Mouse (Mus musculus) heart, postnatal 0 days (tissue): ENCODE data around the gene Glb1l2. TPM values are rescaled to one million over a fixed set of nuclear protein-coding genes. Genes with fewer than 3 reads are reported as not detected.

Experiments used
- ATAC-seq: fragments of 200-750 bp; cut with Nextera tagmentation; 2 replicates; pipeline ENCODE4 v1.8.0; 2017; ENCODE audit warnings: low read depth, moderate number of reproducible peaks, moderate library complexity; ENCODE audit not compliant: insufficient read depth
- DNase-seq: peaks from one replicate; pipeline ENCODE4 v3.0.0-alpha.2; 2016; ENCODE audit warnings: low spot score
- H3K27ac ChIP-seq: fragments of 300-500 bp; sonication (generic); 2 replicates; pipeline ENCODE4 v1.5.1; 2014; ENCODE audit warnings: low read depth, mild to moderate bottlenecking
- H3K27me3 ChIP-seq: fragments of 300-500 bp; sonication (generic); 2 replicates; pipeline ENCODE4 v1.6.1; 2014; ENCODE audit warnings: low read length, mixed read lengths; ENCODE audit not compliant: control insufficient read depth, insufficient read depth
- H3K36me3 ChIP-seq: fragments of 300-500 bp; sonication (generic); replicated peaks from 2 replicates; pipeline ENCODE4 v1.6.1; 2014; ENCODE audit warnings: low read length, mixed read lengths; ENCODE audit not compliant: control insufficient read depth, insufficient read depth
- H3K4me1 ChIP-seq: fragments of 300-500 bp; sonication (generic); 2 replicates; pipeline ENCODE4 v1.6.1; 2014; ENCODE audit warnings: antibody characterized with exemption; ENCODE audit not compliant: control insufficient read depth, insufficient read depth
- H3K4me2 ChIP-seq: fragments of 300-500 bp; sonication (generic); 2 replicates; pipeline ENCODE4 v1.6.1; 2014; ENCODE audit warnings: low read depth, mild to moderate bottlenecking, low read length, moderate library complexity
- H3K4me3 ChIP-seq: fragments of 300-500 bp; sonication (generic); 2 replicates; pipeline ENCODE4 v1.5.1; 2014; ENCODE audit warnings: low read depth, low read length
- H3K9ac ChIP-seq: fragments of 300-500 bp; sonication (generic); replicated peaks from 2 replicates; pipeline ENCODE4 v1.6.1; 2014; ENCODE audit warnings: low read depth, low read length, mixed read lengths
- H3K9me3 ChIP-seq: fragments of 300-500 bp; sonication (generic); replicated peaks from 2 replicates; pipeline ENCODE4 v1.6.1; 2016; ENCODE audit warnings: low read length; ENCODE audit not compliant: control insufficient read depth
- CTCF ChIP-seq: IDR thresholded peaks from 2 replicates; pipeline ENCODE4 v1.5.1; 2016; ENCODE audit warnings: antibody characterized with exemption, control low read depth, low read depth
- EP300 ChIP-seq: IDR thresholded peaks from 2 replicates; pipeline ENCODE4 v1.6.1; 2016; ENCODE audit warnings: antibody characterized with exemption, low read depth
- WGBS: fragments of 180-500 bp; shearing (Covaris S2); extraction: QIAGEN DNeasy Blood & Tissue Kit; methylation state at CpG from one replicate; pipeline ENCODE4 v1.1.7; 2014; 5-methylcytosine and 5-hydroxymethylcytosine counted together
- polyA plus RNA-seq: library from polyadenylated mRNA; unstranded; fragments of >200 nt; fragmentation: Nextera tagmentation; extraction: Ambion mirVana; gene quantifications from 2 replicates; pipeline ENCODE4 v1.2.1, GENCODE M21; 2015
- total RNA-seq: library from RNA; depleted of rRNA; stranded (reverse); fragments of >200 nt; gene quantifications from 2 replicates; pipeline ENCODE4 v1.2.3, GENCODE M21; 2014; ENCODE audit warnings: low replicate concordance

Gene Glb1l2
- total and polyA plus RNA-seq, 2 experiments from 2014 or later: 0.23 to 0.30 TPM

DNA sequence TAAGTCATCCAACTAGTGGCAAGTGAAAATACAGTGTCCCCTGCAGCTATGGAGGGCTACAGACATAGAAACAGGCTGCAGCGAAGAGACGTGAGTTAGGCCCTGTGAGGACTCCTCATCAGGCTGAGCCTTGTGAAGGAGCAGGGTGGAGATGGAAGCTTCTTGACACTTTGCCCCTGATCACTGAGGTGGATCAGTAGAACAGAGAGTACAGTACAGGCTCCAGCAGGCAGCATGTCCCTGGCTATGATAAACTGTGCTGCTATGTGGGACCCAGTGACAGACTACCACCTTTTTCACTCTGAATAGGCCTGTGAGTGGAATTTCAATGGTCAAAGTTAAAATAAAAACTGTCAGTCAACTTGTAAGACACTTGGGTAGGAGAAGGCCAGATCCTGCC, 5.9 kb downstream of the Glb1l2 start:
- no peak overlapping the region for H3K4me2 ChIP-seq
- ATAC-seq: no peak
- no peak for DNase-seq
- H3K9me3 ChIP-seq: no peaks in the 10 kb centered on the region
- no peak for TF ChIP-seq EP300
- no peak for TF ChIP-seq CTCF
- no peaks in the 10 kb centered on the region for H3K36me3 ChIP-seq
- H3K27ac ChIP-seq: no peak overlapping the region
- no peak overlapping the region for H3K4me3 ChIP-seq
- no peak overlapping the region for H3K9ac ChIP-seq
- 85% methylated on average over 2 of the region's 2 CpGs for WGBS
- H3K27me3 ChIP-seq: no peaks in the 10 kb centered on the region
- H3K4me1 ChIP-seq: 0 out of 2 replicates have a peak, but pooled peaks cover 4% of the 10 kb centered on the region

DNA sequence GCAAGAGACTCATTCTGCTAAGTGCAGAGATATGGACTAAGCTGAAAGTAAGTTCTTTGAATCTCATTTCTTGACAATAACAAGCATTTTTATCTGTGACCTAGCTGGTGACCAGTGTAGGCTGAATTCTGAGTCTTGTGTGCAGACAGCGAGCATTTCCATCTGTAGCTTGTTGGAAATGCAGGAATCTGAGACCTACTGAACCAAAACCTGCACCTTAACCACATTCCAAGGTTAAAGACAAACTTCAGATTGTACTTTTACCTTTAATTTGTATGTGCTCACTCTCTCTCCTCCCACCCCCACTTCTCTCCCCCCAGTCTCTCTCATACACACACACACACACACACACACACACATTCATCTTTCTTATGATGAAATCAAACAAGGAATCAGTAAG, 7.5 kb downstream of the Glb1l2 start:
- WGBS: 69% methylated on average over 1 of the region's 1 CpGs
- no peaks in the 10 kb centered on the region for H3K4me1 ChIP-seq
- H3K4me2 ChIP-seq: no peak overlapping the region
- no peaks in the 10 kb centered on the region for H3K36me3 ChIP-seq
- H3K27ac ChIP-seq: no peak overlapping the region
- no peak overlapping the region for H3K9ac ChIP-seq
- ATAC-seq (no peak), DNase-seq (no peak)
- H3K9me3 ChIP-seq: no peaks in the 10 kb centered on the region
- no peaks in the 10 kb centered on the region for H3K27me3 ChIP-seq
- TF ChIP-seq EP300: no peak
- TF ChIP-seq CTCF: no peak
- H3K4me3 ChIP-seq: no peak overlapping the region

- no peak for TF ChIP-seq EP300
- no peak for TF ChIP-seq CTCF
- no peak overlapping the region for H3K9ac ChIP-seq
- no peaks in the 10 kb centered on the region for H3K4me1 ChIP-seq
- no peak overlapping the region for H3K27ac ChIP-seq
- no peak overlapping the region for H3K4me2 ChIP-seq
- DNase-seq (no peak), ATAC-seq (no peak)
- no peak overlapping the region for H3K4me3 ChIP-seq
- 74% methylated on average over 3 of the region's 3 CpGs for WGBS
- no peaks in the 10 kb centered on the region for H3K36me3 ChIP-seq
- H3K9me3 ChIP-seq: no peaks in the 10 kb centered on the region
- no peaks in the 10 kb centered on the region for H3K27me3 ChIP-seq
These were observed 8.1 kb downstream of the Glb1l2 start for GRCm38 (mm10) chr9:26798205-26798604.

- H3K9me3 ChIP-seq: no peaks in the 10 kb centered on the region
- ATAC-seq (no peak), DNase-seq (no peak)
- TF ChIP-seq EP300: no peak
- no peak for TF ChIP-seq CTCF
- 29% methylated on average over 3 of the region's 3 CpGs for WGBS
- no peaks in the 10 kb centered on the region for H3K4me1 ChIP-seq
- no peak overlapping the region for H3K4me2 ChIP-seq
- no peak overlapping the region for H3K4me3 ChIP-seq
- H3K27me3 ChIP-seq: no peaks in the 10 kb centered on the region
- no peaks in the 10 kb centered on the region for H3K36me3 ChIP-seq
- H3K27ac ChIP-seq: no peak overlapping the region
- no peak overlapping the region for H3K9ac ChIP-seq
These were observed 13.4 kb downstream of the Glb1l2 start for GRCm38 (mm10) chr9:26792829-26793228.

DNA sequence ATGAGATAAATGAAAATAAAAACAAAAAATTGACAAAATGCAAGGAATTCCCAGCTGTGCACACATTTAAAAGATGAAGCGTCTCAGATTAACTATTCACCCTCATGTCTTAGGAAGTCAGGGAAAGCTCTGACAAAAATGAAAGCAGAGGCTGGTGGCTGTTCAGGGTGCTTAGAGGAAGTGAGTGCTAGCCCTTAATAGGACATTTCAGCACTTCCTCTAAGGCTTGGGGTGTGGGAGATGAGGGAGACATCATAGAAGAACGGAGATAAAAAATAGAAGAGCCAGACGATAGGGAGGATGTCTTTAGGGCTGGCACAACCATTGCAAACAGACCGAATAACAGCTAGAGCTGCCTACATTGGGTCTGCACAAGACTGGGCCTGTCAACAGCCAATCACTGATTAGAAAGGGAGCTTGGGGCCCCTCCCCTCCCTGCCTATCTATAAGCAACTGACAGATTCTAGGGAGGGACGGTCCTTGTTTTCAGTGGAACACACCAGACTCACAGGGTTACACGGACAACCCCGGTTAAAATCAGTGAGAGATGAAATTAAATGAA, 22.8 kb downstream of the Glb1l2 start:
- no peak overlapping the region for H3K4me3 ChIP-seq
- DNase-seq (no peak), ATAC-seq (no peak)
- no peaks in the 10 kb centered on the region for H3K36me3 ChIP-seq
- TF ChIP-seq CTCF: no peak
- no peak for TF ChIP-seq EP300
- no peaks in the 10 kb centered on the region for H3K4me1 ChIP-seq
- no peak overlapping the region for H3K27ac ChIP-seq
- no peak overlapping the region for H3K9ac ChIP-seq
- 25% methylated on average over 7 of the region's 7 CpGs for WGBS
- H3K4me2 ChIP-seq: peak overlapping the region; percentile 35; the same call in 1 of the 2 replicates
- no peaks in the 10 kb centered on the region for H3K27me3 ChIP-seq
- no peaks in the 10 kb centered on the region for H3K9me3 ChIP-seq

- H3K9ac ChIP-seq: no peak overlapping the region
- no peak for TF ChIP-seq CTCF
- no peak for TF ChIP-seq EP300
- no peaks in the 10 kb centered on the region for H3K36me3 ChIP-seq
- DNase-seq (no peak), ATAC-seq (no peak)
- H3K4me1 ChIP-seq: no peaks in the 10 kb centered on the region
- H3K4me3 ChIP-seq: no peak overlapping the region
- H3K27me3 ChIP-seq: no peaks in the 10 kb centered on the region
- no peak overlapping the region for H3K27ac ChIP-seq
- H3K9me3 ChIP-seq: no peaks in the 10 kb centered on the region
- no peak overlapping the region for H3K4me2 ChIP-seq
- WGBS: 80% methylated on average over 7 of the region's 7 CpGs
These were observed 27.8 kb downstream of the Glb1l2 start for GRCm38 (mm10) chr9:26778421-26778820.
